Mouse (Mus musculus): ENCODE results near the gene Pced1b.

Pced1b gene

GRCm38 (mm10) chr15:97257206-97257775, 10.4 kb downstream of the Pced1b start:
- DNase-seq (ENCODE audit: low spot score in 2 of 2), result no peak

GRCm38 (mm10) chr15:97258483-97259230, 11.8 kb downstream of the Pced1b start:
- no peak for DNase-seq (ENCODE audit: low spot score in 2 of 2)

DNA sequence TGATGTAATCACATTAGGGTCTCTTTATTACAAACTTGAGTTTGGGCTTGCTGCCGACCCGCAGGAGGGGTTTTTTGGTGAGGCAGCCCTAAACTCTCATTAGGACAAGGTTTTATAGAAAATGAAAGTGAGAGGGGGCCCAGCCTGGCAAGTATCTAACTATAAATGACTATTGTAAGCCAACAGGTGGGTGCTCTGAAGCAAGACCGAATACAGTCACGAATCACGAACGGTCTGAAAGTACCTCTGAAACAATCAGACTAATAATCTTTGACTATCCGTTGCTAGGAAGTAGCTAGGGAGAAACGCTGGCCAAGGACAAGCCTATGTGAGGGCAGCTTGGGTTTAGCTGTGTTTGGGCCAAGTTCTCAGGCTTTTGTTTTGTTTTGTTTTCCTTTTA, 12.4 kb downstream of the Pced1b start:
- DNase-seq (ENCODE audit: low spot score in 2 of 2), result no peak

GRCm38 (mm10) chr15:97259968-97260597, 13.2 kb downstream of the Pced1b start:
- DNase-seq (ENCODE audit: low spot score in 2 of 2), result no peak

- DNase-seq (ENCODE audit: low spot score in 2 of 2), result no peak
Measured at GRCm38 (mm10) chr15:97262251-97262650, 15.3 kb downstream of the Pced1b start.

GRCm38 (mm10) chr15:97266236-97266845, 19.4 kb downstream of the Pced1b start:
- DNase-seq (ENCODE audit: low spot score in 2 of 2), result no peak

DNA sequence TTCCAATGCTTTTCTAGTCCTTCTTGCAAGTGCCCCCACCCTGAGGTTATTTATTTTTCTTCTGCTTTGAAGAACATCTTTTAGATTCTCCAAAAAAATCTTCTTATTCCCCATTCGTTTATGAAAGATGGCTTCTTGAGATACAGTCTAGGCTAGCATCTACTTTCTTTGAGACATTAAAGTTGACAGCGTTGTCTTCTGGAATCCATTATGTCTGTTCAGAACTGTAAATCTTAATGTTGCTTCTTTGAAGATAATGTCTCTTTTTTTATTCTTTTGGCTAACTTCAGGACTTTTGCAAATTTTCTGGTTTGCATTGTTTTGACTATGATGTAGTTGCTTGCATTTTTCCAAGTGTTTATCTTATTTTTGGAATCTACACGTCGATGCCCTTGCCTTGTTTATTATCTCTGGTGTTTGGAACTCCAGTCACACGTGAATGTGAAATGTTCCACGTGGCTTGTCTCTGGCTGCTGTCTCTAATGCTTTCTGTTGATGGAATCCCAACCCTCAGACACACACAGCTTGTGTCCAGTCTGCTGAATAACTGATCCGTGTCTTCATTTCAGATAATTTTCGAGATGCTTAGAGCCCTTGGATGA, 20.3 kb downstream of the Pced1b start:
- no peak for DNase-seq (ENCODE audit: low spot score in 2 of 2)

DNA sequence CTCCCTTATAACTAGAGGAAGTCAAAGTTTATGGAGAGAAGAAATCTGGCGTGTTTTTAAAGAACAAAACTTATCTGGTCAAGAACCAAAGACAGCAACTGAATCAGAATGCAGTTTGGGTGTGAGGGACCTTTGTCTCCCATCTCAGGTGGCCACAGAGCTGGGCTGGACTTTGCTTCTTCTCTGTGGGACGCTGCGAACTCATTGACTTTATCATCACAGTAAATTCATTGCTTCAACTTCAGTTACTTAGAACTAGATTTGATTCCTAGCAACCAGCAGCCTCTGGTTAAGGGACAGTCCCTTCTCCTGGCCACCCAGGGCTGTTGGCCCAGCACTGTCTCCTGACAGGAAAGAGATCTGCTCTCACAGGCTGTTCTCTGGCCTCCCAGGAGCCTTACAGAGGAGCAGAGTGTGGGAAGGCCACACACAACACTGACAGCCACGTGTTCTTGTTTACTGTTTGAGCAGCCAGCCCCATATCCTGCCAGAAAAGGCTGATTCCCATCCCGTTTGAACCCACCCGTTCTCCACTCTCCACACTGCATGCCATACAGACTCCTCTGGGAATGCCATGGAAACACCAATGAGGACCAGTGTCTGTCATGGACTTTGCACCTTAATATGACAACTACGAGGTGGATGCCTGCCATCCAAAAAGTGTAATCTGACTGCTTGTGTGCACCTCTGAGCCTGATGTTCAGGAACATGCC, 25.2 kb downstream of the Pced1b start:
- DNase-seq (ENCODE audit: low spot score in 2 of 2), result no peak

DNA sequence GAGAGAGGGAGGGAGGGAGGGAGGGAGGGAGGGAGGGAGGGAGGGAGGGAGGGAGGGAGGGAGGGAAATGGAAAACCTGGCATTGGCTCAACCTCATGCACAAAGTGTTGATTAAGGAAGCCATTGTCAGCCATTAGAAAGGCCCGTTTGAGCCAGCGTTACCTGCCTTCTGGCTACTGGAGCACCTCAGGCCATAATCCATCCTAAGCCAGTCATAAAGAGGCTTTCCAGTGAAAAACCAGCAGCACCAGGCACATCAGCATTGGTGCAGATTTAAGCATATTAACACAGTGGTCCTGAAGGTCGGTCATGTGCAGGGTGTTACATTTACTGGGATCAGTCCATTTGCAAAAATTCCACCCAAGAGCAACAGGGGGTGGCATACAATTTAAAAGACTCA, 25.9 kb downstream of the Pced1b start:
- no peak for DNase-seq (ENCODE audit: low spot score in 2 of 2)

DNA sequence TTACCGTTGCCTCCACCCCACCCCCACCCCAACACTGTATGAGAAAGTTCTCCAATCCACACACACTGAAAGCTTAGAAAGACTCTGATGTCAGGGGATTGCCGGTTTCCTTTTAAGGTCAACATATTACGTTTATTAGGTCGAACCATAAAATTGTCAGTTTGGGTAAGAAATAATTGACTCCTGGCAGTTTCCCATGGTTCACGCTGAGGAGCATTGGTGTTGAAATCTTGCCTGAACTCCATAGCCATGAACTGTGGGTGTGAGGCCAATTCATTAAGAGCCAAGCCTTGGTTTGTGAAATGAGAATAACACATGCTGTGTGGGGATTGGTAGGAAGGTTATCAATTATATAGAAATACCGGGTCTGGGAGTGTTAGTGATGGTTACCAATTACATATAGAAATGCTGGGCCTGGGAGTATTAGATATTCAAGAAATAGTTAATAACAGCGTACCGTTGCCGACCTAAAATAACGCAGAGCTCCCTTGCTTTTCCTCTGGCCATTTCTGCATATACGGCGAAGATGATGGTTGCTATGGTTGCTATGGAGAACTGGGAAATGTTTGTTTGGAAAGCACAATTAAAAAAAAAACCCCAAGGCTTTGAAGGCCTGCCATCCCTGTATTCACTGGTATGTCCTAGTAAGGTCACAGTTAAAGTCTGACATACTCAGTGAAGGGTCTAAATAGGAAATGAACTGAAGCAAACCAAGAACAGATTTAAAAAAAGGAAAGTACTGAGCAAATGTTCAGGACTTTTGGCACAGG, 28.9 kb downstream of the Pced1b start:
- DNase-seq (ENCODE audit: low spot score in 2 of 2), result no peak

GRCm38 (mm10) chr15:97276660-97277153, 29.8 kb downstream of the Pced1b start:
- no peak for DNase-seq (ENCODE audit: low spot score in 2 of 2)

DNA sequence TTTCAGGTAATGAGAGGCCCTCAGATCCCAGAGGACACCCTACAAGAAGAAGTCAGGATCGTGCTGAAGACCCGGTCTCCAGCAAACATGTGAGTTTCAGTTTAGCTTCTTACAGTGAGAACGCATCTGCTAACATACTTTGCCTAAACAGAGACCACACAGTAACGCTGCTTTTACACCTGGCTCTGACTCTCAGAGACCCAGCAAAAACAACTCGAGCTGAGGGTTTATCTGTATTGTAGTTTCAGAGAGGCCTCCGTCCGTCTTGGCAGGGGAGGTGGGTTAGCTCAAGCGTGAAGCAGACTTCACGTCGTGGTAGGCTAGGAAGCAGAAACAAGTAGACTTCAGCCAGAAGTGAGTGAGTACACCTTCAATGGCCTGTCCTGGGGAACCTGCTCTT, 30.4 kb downstream of the Pced1b start:
- DNase-seq (ENCODE audit: low spot score in 2 of 2), result no peak

GRCm38 (mm10) chr15:97278340-97278948, 31.5 kb downstream of the Pced1b start:
- DNase-seq (ENCODE audit: low spot score in 2 of 2), result no peak

- no peak for DNase-seq (ENCODE audit: low spot score in 2 of 2)
Measured at GRCm38 (mm10) chr15:97280131-97280530, 33.2 kb downstream of the Pced1b start.

DNA sequence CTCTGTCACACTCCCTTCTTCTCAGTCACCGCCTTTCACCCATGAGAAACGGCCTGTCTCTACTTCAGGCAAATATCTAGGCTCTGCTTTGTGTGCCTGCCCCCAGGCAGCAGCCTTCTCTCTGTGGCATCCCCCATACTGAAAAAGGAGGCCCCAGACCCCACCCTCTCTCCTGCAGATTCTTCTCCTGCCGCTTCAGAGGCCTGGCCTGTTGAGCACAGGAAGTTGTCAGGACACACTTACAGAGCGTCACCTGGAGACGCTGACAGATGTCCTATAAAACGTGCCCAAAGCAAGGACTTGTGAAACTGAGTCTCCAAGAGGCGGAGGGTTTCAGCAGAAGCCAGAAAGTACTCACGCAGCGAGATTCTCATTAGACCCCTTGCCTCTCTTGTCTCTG, 33.9 kb downstream of the Pced1b start:
- no peak for DNase-seq (ENCODE audit: low spot score in 2 of 2)

GRCm38 (mm10) chr15:97281712-97282571, 35.0 kb downstream of the Pced1b start:
- no peak for DNase-seq (ENCODE audit: low spot score in 2 of 2)

DNA sequence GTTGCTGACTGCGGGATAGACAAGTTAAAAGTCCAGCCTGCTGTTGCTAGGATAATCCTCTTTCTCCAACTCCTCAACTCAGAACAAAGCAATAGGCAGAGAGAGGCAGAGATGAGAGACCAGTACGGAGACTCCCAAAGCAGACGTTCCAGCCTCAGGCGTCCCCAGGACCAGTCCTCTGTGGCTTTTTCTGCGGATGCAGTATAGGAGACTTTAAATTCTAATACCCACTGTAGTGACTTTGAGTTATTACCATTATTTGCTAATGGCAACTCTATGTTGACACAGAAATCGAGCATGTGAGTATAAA, 35.6 kb downstream of the Pced1b start:
- no peak for DNase-seq (ENCODE audit: low spot score in 2 of 2)

- no peak for DNase-seq (ENCODE audit: low spot score in 2 of 2)
Measured at GRCm38 (mm10) chr15:97284201-97284600, 37.3 kb downstream of the Pced1b start.

GRCm38 (mm10) chr15:97285665-97286212, 38.8 kb downstream of the Pced1b start:
- no peak for DNase-seq (ENCODE audit: low spot score in 2 of 2)

All from right cerebral cortex, postnatal 10 days (tissue).